Mouse (Mus musculus): Measurements from ENCODE around the gene Tas2r124. TPM values are rescaled to one million over a fixed set of nuclear protein-coding genes. Genes with fewer than 3 reads are reported as not detected.

Tas2r124 gene
- not detected for polyA plus RNA-seq (2014; fragmentation: Illumina TruSeq; extraction: RNeasy Lipid Tissue Mini Kit (QIAGEN cat#74804); ENCODE audit: low read depth, low replicate concordance)

DNA sequence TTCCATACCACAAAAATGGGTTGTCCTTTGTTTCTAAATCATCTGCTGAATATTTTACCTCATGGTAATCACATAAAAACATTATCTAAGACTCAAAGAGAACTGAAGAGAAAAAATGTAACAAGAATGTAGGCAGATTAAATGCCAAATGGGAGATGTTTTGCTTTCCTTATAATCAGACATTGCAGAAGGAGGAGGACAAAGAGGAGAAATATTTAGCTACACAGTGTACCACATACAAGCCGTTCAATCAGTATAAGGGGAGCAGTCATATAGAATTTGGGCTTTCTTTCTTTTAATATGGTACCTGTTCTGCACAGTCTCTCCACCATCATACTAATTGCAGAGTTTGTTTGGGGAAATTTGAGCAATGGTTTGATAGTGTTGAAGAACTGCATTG is at the start of gene Tas2r124:
Gene Tas2r124, plus strand, starts transcription at position 301 of the 400 bp plus-strand sequence.

DNA sequence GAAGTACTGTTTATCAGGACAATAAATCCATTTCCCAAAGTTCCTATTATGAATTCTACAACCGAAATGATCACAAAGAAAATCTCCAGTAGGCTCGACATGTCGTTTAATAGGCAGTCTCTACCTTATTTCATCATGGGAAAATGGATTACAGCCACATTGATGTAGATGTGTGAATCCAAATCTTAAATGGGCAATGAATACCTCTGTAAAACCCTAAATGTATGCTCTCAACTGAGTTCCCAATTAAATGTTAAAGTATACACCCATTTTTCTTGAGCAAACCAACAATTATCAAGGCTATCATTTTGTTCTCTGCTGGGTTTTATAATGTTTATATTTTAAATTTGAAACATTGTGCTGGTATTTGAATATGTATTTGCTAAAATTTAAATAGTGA is 42.7 kb upstream of the Tas2r124 start, which contains the start of gene Tas2r122:
Gene Tas2r122, minus strand, starts transcription at position 101 of the 400 bp plus-strand sequence.

DNA sequence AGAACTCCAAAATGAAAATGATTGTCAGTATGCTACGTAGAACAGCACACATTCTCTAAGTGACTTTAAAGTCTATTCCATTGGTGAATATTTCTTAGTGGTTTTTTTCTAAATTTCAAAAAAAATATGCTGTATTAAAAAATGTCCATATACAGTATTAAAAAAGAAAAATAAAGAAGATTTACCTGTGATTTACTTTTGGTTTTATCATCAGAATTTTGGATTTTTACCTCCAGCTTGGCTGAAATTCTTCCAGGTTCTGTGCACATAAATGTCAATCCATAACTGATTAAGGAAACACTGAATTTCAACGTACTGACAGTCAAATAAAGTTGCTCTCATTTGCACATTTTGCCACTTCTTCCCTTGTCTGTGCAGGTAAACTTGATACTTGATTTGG is 16.6 kb upstream of the Tas2r124 start, which contains the start of gene Tas2r115:
Gene Tas2r115, minus strand, starts transcription at position 101 of the 400 bp plus-strand sequence.

DNA sequence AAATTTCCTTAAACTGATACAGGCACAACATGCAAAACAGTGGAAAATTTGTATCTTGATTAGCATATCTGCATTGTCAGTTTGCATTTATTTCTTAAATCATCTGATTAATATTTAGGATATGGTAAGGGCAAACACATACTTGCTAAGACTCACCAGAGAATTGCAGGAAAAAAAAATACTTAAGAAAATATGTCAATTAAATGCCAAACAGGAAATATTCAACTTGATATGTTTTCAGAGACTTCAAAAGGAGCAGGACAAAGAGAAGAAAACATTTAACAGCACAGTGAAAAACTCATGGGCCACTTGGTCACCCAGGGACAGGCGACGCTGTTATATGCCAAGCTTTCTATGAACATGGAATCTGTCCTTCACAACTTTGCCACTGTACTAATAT is 7.3 kb downstream of the Tas2r124 start, which contains the start of gene Tas2r102:
Gene Tas2r102, plus strand, starts transcription at position 301 of the 400 bp plus-strand sequence.

DNA sequence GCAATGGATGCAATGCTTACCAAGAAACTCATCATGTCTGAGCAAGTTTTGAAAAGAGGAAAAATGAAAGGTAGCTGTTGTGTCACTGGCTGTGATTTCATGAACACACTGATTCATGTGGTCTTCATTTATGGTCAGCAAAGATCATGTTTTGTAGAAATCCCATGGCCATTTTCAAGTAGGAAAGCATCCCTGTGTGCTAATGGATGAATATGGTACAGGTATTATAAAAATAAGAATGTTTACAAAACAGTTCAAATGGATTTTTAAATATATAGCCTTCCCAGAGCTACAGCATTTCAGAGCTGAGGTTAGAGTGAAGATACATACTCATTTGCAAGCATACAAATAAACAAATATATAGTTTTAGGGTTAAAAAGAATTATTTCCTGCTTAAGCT is 23.5 kb downstream of the Tas2r124 start, which contains the start of gene Tas2r136:
Gene Tas2r136, minus strand, starts transcription at position 101 of the 400 bp plus-strand sequence.

DNA sequence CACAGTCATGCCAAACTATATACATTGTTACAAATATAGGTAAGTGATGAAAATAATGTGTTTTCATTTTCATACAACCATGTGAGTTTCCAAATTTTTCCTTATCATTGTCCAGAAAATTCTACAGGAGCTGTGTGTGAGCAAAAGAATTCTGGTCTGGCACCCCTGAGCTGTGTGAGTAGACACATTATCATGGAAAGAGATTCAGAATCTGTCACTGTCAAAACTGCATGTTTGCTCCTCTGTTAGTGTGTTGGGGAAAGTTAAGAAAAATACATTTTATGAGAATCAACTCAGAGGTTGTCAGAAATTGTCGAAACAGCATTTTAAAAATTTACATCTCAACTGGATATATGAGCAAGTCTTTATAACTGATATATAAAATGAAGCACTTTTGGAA is 48.0 kb downstream of the Tas2r124 start, which contains the start of gene Tas2r117:
Gene Tas2r117, plus strand, starts transcription at position 301 of the 400 bp plus-strand sequence.

Other genes with a start within 250 kb of the Tas2r124 start
- not detected for gene Prh1, start 184.9 kb upstream of the Tas2r124 start, polyA plus RNA-seq (2014; fragmentation: Illumina TruSeq; extraction: RNeasy Lipid Tissue Mini Kit (QIAGEN cat#74804); ENCODE audit: low read depth, low replicate concordance)
- not detected for gene Prp2, start 158.8 kb upstream of the Tas2r124 start, polyA plus RNA-seq (2014; fragmentation: Illumina TruSeq; extraction: RNeasy Lipid Tissue Mini Kit (QIAGEN cat#74804); ENCODE audit: low read depth, low replicate concordance)
- not detected for gene A630073D07Rik, start 103.2 kb upstream of the Tas2r124 start, polyA plus RNA-seq (2014; fragmentation: Illumina TruSeq; extraction: RNeasy Lipid Tissue Mini Kit (QIAGEN cat#74804); ENCODE audit: low read depth, low replicate concordance)
- not detected for gene Tas2r120, start 97.8 kb upstream of the Tas2r124 start, polyA plus RNA-seq (2014; fragmentation: Illumina TruSeq; extraction: RNeasy Lipid Tissue Mini Kit (QIAGEN cat#74804); ENCODE audit: low read depth, low replicate concordance)
- not detected for gene Tas2r121, start 53.7 kb upstream of the Tas2r124 start, polyA plus RNA-seq (2014; fragmentation: Illumina TruSeq; extraction: RNeasy Lipid Tissue Mini Kit (QIAGEN cat#74804); ENCODE audit: low read depth, low replicate concordance)
- not detected for gene Tas2r122, start 42.8 kb upstream of the Tas2r124 start, polyA plus RNA-seq (2014; fragmentation: Illumina TruSeq; extraction: RNeasy Lipid Tissue Mini Kit (QIAGEN cat#74804); ENCODE audit: low read depth, low replicate concordance)
- gene Tas2r115, start 16.7 kb upstream of the Tas2r124 start, polyA plus RNA-seq (2014; fragmentation: Illumina TruSeq; extraction: RNeasy Lipid Tissue Mini Kit (QIAGEN cat#74804); ENCODE audit: low read depth, low replicate concordance): not detected
- not detected for gene Tas2r102, start 7.4 kb downstream of the Tas2r124 start, polyA plus RNA-seq (2014; fragmentation: Illumina TruSeq; extraction: RNeasy Lipid Tissue Mini Kit (QIAGEN cat#74804); ENCODE audit: low read depth, low replicate concordance)
- gene Tas2r136, start 23.4 kb downstream of the Tas2r124 start, polyA plus RNA-seq (2014; fragmentation: Illumina TruSeq; extraction: RNeasy Lipid Tissue Mini Kit (QIAGEN cat#74804); ENCODE audit: low read depth, low replicate concordance): not detected
- not detected for gene Tas2r117, start 48.1 kb downstream of the Tas2r124 start, polyA plus RNA-seq (2014; fragmentation: Illumina TruSeq; extraction: RNeasy Lipid Tissue Mini Kit (QIAGEN cat#74804); ENCODE audit: low read depth, low replicate concordance)
- gene Tas2r123, start 92.4 kb downstream of the Tas2r124 start, polyA plus RNA-seq (2014; fragmentation: Illumina TruSeq; extraction: RNeasy Lipid Tissue Mini Kit (QIAGEN cat#74804); ENCODE audit: low read depth, low replicate concordance): not detected
- gene Tas2r116, start 100.7 kb downstream of the Tas2r124 start, polyA plus RNA-seq (2014; fragmentation: Illumina TruSeq; extraction: RNeasy Lipid Tissue Mini Kit (QIAGEN cat#74804); ENCODE audit: low read depth, low replicate concordance): not detected
- not detected for gene Tas2r110, start 113.3 kb downstream of the Tas2r124 start, polyA plus RNA-seq (2014; fragmentation: Illumina TruSeq; extraction: RNeasy Lipid Tissue Mini Kit (QIAGEN cat#74804); ENCODE audit: low read depth, low replicate concordance)
- not detected for gene Tas2r113, start 138.3 kb downstream of the Tas2r124 start, polyA plus RNA-seq (2014; fragmentation: Illumina TruSeq; extraction: RNeasy Lipid Tissue Mini Kit (QIAGEN cat#74804); ENCODE audit: low read depth, low replicate concordance)
- not detected for gene Tas2r125, start 154.9 kb downstream of the Tas2r124 start, polyA plus RNA-seq (2014; fragmentation: Illumina TruSeq; extraction: RNeasy Lipid Tissue Mini Kit (QIAGEN cat#74804); ENCODE audit: low read depth, low replicate concordance)
- gene Tas2r129, start 196.4 kb downstream of the Tas2r124 start, polyA plus RNA-seq (2014; fragmentation: Illumina TruSeq; extraction: RNeasy Lipid Tissue Mini Kit (QIAGEN cat#74804); ENCODE audit: low read depth, low replicate concordance): not detected
- not detected for gene Tas2r131, start 203.2 kb downstream of the Tas2r124 start, polyA plus RNA-seq (2014; fragmentation: Illumina TruSeq; extraction: RNeasy Lipid Tissue Mini Kit (QIAGEN cat#74804); ENCODE audit: low read depth, low replicate concordance)
- not detected for gene Tas2r109, start 226.2 kb downstream of the Tas2r124 start, polyA plus RNA-seq (2014; fragmentation: Illumina TruSeq; extraction: RNeasy Lipid Tissue Mini Kit (QIAGEN cat#74804); ENCODE audit: low read depth, low replicate concordance)